Mouse (Mus musculus): Measurements from ENCODE around the gene Dnajc5.

The Dnajc5 gene

GRCm38 (mm10) chr2:181572921-181573920 lies 52.9 kb downstream of the Dnajc5 start:
- DNase-seq (ENCODE audit: low spot score): no peak

GRCm38 (mm10) chr2:181573961-181574360 lies 53.7 kb downstream of the Dnajc5 start:
- no peak for DNase-seq (ENCODE audit: low spot score)

GRCm38 (mm10) chr2:181574921-181575545 lies 54.7 kb downstream of the Dnajc5 start:
- no peak for DNase-seq (ENCODE audit: low spot score)

- no peak for DNase-seq (ENCODE audit: low spot score)
These were observed 56.3 kb downstream of the Dnajc5 start for GRCm38 (mm10) chr2:181576613-181577012.

- no peak for DNase-seq (ENCODE audit: low spot score)
These were observed 56.8 kb downstream of the Dnajc5 start for GRCm38 (mm10) chr2:181577126-181577525.

- DNase-seq (ENCODE audit: low spot score): no peak
These were observed 57.8 kb downstream of the Dnajc5 start for GRCm38 (mm10) chr2:181577981-181578581.

- DNase-seq (ENCODE audit: low spot score): no peak
These were observed 58.7 kb downstream of the Dnajc5 start for GRCm38 (mm10) chr2:181578790-181579618.

GRCm38 (mm10) chr2:181579681-181580080 lies 59.4 kb downstream of the Dnajc5 start:
- DNase-seq (ENCODE audit: low spot score): no peak

GRCm38 (mm10) chr2:181580131-181580772 lies 60.0 kb downstream of the Dnajc5 start:
- DNase-seq (ENCODE audit: low spot score): no peak

GRCm38 (mm10) chr2:181581016-181581401 lies 60.7 kb downstream of the Dnajc5 start:
- DNase-seq (ENCODE audit: low spot score): peak; percentile 72

- DNase-seq (ENCODE audit: low spot score): peak; percentile 84
These were observed 61.3 kb downstream of the Dnajc5 start for GRCm38 (mm10) chr2:181581402-181582120.

- peak; percentile 3 for DNase-seq (ENCODE audit: low spot score)
These were observed 62.1 kb downstream of the Dnajc5 start for GRCm38 (mm10) chr2:181582358-181582757.

GRCm38 (mm10) chr2:181582939-181583338 lies 62.7 kb downstream of the Dnajc5 start:
- DNase-seq (ENCODE audit: low spot score): no peak

GRCm38 (mm10) chr2:181583460-181584257 lies 63.4 kb downstream of the Dnajc5 start:
- no peak for DNase-seq (ENCODE audit: low spot score)

- DNase-seq (ENCODE audit: low spot score): no peak
These were observed 64.2 kb downstream of the Dnajc5 start, which contains the start of gene Uckl1 for GRCm38 (mm10) chr2:181584411-181584942. Gene Uckl1 (minus strand): TSS chr2:181584892.

- no peak for DNase-seq (ENCODE audit: low spot score)
These were observed 65.2 kb downstream of the Dnajc5 start for GRCm38 (mm10) chr2:181585506-181585905.

GRCm38 (mm10) chr2:181586124-181586523 lies 65.8 kb downstream of the Dnajc5 start:
- no peak for DNase-seq (ENCODE audit: low spot score)

- no peak for DNase-seq (ENCODE audit: low spot score)
These were observed 67.5 kb downstream of the Dnajc5 start for GRCm38 (mm10) chr2:181587796-181588195.

- no peak for DNase-seq (ENCODE audit: low spot score)
These were observed 68.0 kb downstream of the Dnajc5 start for GRCm38 (mm10) chr2:181588229-181588780.

Measured in urinary bladder, postnatal 25 days (tissue).